Mouse (Mus musculus): ENCODE data around the gene Spag6l.

GRCm38 (mm10) chr16:16865217-16865616, 36.0 kb upstream of the Spag6l start:
- TF ChIP-seq CTCF (conservative IDR thresholded peaks at IDR 0.05; ENCODE audit: insufficient read depth, insufficient read length, low read depth, low read length) (no peak), POLR2A (IDR thresholded peaks at IDR 0.05; ENCODE audit: low read depth, low read length) (no peak)

Measured in kidney, adult 2 months (tissue).